Mouse (Mus musculus) liver, adult 2 months (tissue): Measurements from ENCODE around the gene Ptprg. TPM values are rescaled to one million over a fixed set of nuclear protein-coding genes. Genes with fewer than 3 reads are reported as not detected.

Experiments used
- DNase-seq: peaks from one replicate; pipeline ENCODE4 v3.0.0-alpha.2; 2011; ENCODE audit warnings: low read depth, low spot score; ENCODE audit errors: extremely low read depth
- H3K27ac ChIP-seq: fragments of 200-500 bp; replicated peaks from 2 replicates; pipeline ENCODE4 v1.5.1; 2012; ENCODE audit warnings: low read depth, mild to moderate bottlenecking, control low read depth, inconsistent platforms, low read length; ENCODE audit not compliant: insufficient read depth
- H3K27me3 ChIP-seq: fragments of 200-500 bp; 2 replicates; pipeline ENCODE4 v1.6.1; 2012; ENCODE audit warnings: mild to moderate bottlenecking, moderate library complexity, low read length, inconsistent platforms; ENCODE audit not compliant: control insufficient read depth, insufficient read depth
- H3K36me3 ChIP-seq: fragments of 200-500 bp; 2 replicates; pipeline ENCODE4 v1.6.1; 2012; ENCODE audit warnings: low read length, inconsistent platforms; ENCODE audit not compliant: control insufficient read depth, insufficient read depth
- H3K4me1 ChIP-seq: fragments of 200-500 bp; 2 replicates; pipeline ENCODE4 v1.6.1; 2011; ENCODE audit warnings: low read length; ENCODE audit not compliant: control insufficient read depth, insufficient read depth
- H3K4me3 ChIP-seq: fragments of 200-500 bp; 2 replicates; pipeline ENCODE4 v1.5.1; 2011; ENCODE audit warnings: low read depth, mild to moderate bottlenecking, control low read depth, low read length, moderate library complexity; ENCODE audit not compliant: insufficient read depth
- H3K79me2 ChIP-seq: fragments of 200-500 bp; 2 replicates; pipeline ENCODE4 v1.6.1; 2012; ENCODE audit warnings: inconsistent platforms, mild to moderate bottlenecking, low read length, moderate library complexity; ENCODE audit not compliant: control insufficient read depth, insufficient read depth
- H3K9ac ChIP-seq: fragments of 200-500 bp; 2 replicates; pipeline ENCODE4 v1.6.1; 2012; ENCODE audit warnings: low read depth, mild to moderate bottlenecking, control low read depth, inconsistent platforms, low read length
- CTCF ChIP-seq: fragments of 200-500 bp; IDR thresholded peaks from 2 replicates; pipeline ENCODE4 v1.5.1; 2011; ENCODE audit warnings: low read depth, low read length, control low read depth
- POLR2A ChIP-seq: fragments of 200-500 bp; IDR thresholded peaks from 2 replicates; pipeline ENCODE4 v1.6.1; 2011; ENCODE audit warnings: low read length, control low read depth; ENCODE audit not compliant: insufficient read depth; ENCODE audit errors: extremely low read depth
- WGBS: fragments of 180-500 bp; shearing (Covaris S2); methylation state at CpG from one replicate; pipeline ENCODE4 v1.1.7; 2018; 5-methylcytosine and 5-hydroxymethylcytosine counted together
- polyA plus RNA-seq: library from polyadenylated mRNA; depleted of rRNA; stranded (reverse); fragments of >200 nt; gene quantifications from 2 replicates; pipeline ENCODE4 v1.2.3, GENCODE M21; 2012
- total RNA-seq: library from RNA; depleted of rRNA; stranded (reverse); fragments of >200 nt; gene quantifications from 2 replicates; pipeline ENCODE4 v1.2.3, GENCODE M21; 2014

The Ptprg gene
- total and polyA plus RNA-seq, 2 experiments: 17.4 to 19.9 TPM

DNA sequence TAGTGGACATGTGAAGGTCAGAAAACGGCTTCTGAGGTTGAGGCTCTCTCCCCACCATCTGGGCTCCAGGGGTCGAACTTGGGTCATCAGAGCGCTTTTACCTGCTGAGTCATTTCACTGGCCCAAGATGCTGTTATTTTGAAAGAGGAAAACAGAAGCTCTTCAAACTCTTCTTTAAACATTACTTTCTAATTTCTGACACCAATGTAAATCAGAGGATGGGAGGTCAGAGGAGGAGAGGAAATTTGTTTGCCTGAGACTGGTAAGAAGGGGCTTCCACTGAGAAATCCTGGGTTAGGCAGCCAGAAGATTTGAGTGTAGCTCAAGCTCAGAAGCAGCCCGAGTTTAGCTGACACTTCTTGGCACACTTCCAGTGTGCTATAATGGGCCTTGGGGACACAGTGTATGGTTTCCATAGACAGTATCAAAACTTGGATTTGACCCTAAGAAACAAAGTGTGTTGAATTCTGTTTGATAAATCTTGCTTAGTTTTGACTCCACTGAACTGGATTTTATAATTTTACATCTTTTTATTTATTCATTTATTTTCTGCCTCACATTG is 221.2 kb downstream of the Ptprg start:
- H3K36me3 ChIP-seq: no peaks in the 10 kb centered on the region
- no peak for TF ChIP-seq CTCF
- no peak for TF ChIP-seq POLR2A
- H3K27ac ChIP-seq: no peak overlapping the region
- DNase-seq: peak; percentile 19
- no peaks in the 10 kb centered on the region for H3K27me3 ChIP-seq
- H3K9ac ChIP-seq: no peak overlapping the region
- peaks cover 13% of the 10 kb centered on the region for H3K4me1 ChIP-seq
- WGBS: 23% methylated on average over 4 of the region's 4 CpGs
- H3K4me3 ChIP-seq: no peak overlapping the region
- H3K79me2 ChIP-seq: peaks cover 13% of the 10 kb centered on the region; the same call in 1 of the 2 replicates

GRCm38 (mm10) chr14:11775204-11775603 is 221.9 kb downstream of the Ptprg start:
- Histone ChIP-seq H3K36me3 (no peaks in the 10 kb centered on the region), H3K79me2 (peaks cover 10% of the 10 kb centered on the region; the same call in 1 of the 2 replicates), H3K9ac (peak overlapping the region; percentile 44; the same call in 1 of the 2 replicates), H3K4me3 (no peak overlapping the region), H3K27ac (peak overlapping the region; percentile 43; the same call in 1 of the 2 replicates), H3K4me1 (peaks cover 13% of the 10 kb centered on the region), H3K27me3 (no peaks in the 10 kb centered on the region)
- 18% methylated on average over 11 of the region's 11 CpGs for WGBS
- TF ChIP-seq CTCF (no peak), POLR2A (no peak)
- DNase-seq: peak; percentile 92

DNA sequence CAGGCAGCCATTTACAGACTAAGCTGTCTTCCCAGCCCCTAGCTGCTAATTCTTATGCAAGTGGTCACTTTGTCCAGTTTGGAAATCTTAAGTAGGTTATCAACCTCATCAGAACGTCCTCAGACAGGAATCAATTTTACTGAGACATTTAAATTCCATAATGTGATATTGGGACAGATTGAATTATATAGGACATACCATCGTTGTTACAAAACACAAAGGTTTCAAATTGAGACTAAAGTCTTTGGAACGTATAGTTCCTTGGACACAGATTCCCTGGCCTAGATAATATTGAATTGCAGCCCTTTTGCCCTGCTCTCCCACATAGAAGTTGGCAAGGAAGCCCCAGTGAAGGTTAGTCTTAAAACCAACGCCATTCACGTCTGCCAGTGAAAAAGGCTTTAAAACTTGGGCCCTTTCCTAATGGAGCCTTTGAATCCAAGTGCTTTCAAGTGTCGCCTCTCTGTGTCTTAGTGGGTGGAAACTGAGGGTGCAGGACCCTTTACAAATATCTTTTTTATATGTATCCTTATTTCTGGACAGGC is 222.7 kb downstream of the Ptprg start:
- DNase-seq: peak; percentile 20
- H3K4me3 ChIP-seq: no peak overlapping the region
- H3K36me3 ChIP-seq: no peaks in the 10 kb centered on the region
- no peak overlapping the region for H3K27ac ChIP-seq
- TF ChIP-seq CTCF: no peak
- TF ChIP-seq POLR2A: no peak
- H3K27me3 ChIP-seq: no peaks in the 10 kb centered on the region
- H3K4me1 ChIP-seq: peaks cover 13% of the 10 kb centered on the region
- H3K79me2 ChIP-seq: peaks cover 10% of the 10 kb centered on the region; the same call in 1 of the 2 replicates
- no peak overlapping the region for H3K9ac ChIP-seq
- WGBS: 68% methylated on average over 6 of the region's 6 CpGs

GRCm38 (mm10) chr14:11776566-11776965 is 223.2 kb downstream of the Ptprg start:
- H3K27ac ChIP-seq: no peak overlapping the region
- no peaks in the 10 kb centered on the region for H3K36me3 ChIP-seq
- peaks cover 13% of the 10 kb centered on the region for H3K4me1 ChIP-seq
- TF ChIP-seq CTCF (no peak), POLR2A (no peak)
- no peak overlapping the region for H3K4me3 ChIP-seq
- H3K9ac ChIP-seq: no peak overlapping the region
- peaks cover 10% of the 10 kb centered on the region; the same call in 1 of the 2 replicates for H3K79me2 ChIP-seq
- WGBS: 87% methylated on average over 6 of the region's 6 CpGs
- DNase-seq: no peak
- no peaks in the 10 kb centered on the region for H3K27me3 ChIP-seq

- 44% methylated on average over 4 of the region's 4 CpGs for WGBS
- H3K27ac ChIP-seq: no peak overlapping the region
- no peak overlapping the region for H3K9ac ChIP-seq
- TF ChIP-seq POLR2A (no peak), CTCF (no peak)
- H3K36me3 ChIP-seq: no peaks in the 10 kb centered on the region
- H3K27me3 ChIP-seq: no peaks in the 10 kb centered on the region
- no peaks in the 10 kb centered on the region for H3K4me1 ChIP-seq
- peaks cover 5% of the 10 kb centered on the region for H3K79me2 ChIP-seq
- no peak overlapping the region for H3K4me3 ChIP-seq
- no peak for DNase-seq
Observed at GRCm38 (mm10) chr14:11791190-11791589, 237.9 kb downstream of the Ptprg start.

DNA sequence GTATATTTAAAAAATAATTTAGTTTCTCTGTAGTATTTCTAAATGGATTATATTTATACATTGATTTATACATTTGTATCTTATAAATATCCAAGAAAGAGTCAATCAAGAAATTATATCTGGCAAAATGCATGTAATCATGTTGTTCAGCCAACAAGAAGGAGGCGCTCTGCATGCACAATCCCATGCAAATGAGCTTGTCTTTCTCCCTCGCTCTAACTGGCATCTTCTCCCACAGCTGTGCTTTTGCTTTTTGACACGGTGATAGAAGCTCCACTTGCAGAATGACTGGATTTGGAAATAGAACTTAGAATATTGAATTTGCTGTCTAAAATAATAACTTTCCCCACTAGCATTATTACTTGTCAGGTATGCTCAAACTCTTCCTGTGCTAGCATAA is 240.5 kb downstream of the Ptprg start:
- DNase-seq: no peak
- Histone ChIP-seq H3K79me2 (peaks cover 11% of the 10 kb centered on the region; the same call in 1 of the 2 replicates), H3K9ac (no peak overlapping the region), H3K27me3 (no peaks in the 10 kb centered on the region), H3K36me3 (no peaks in the 10 kb centered on the region), H3K27ac (no peak overlapping the region), H3K4me3 (no peak overlapping the region), H3K4me1 (no peaks in the 10 kb centered on the region)
- WGBS: 98% methylated on average over 3 of the region's 3 CpGs
- TF ChIP-seq POLR2A (no peak), CTCF (no peak)
